Mouse (Mus musculus) heart, postnatal 0 days (tissue): ENCODE data around the gene Zfp775.

Experiments used
- CTCF ChIP-seq: IDR thresholded peaks from 2 replicates; pipeline ENCODE4 v1.5.1; 2016; ENCODE audit warnings: antibody characterized with exemption, control low read depth, low read depth
- EP300 ChIP-seq: IDR thresholded peaks from 2 replicates; pipeline ENCODE4 v1.6.1; 2016; ENCODE audit warnings: antibody characterized with exemption, low read depth

GRCm38 (mm10) chr6:48620031-48620430, 18.2 kb downstream of the Zfp775 start:
- TF ChIP-seq CTCF (no peak), EP300 (no peak)
